Mouse (Mus musculus): Measurements from ENCODE around the gene Pth.
A peak's percentile ranks its signal among the peaks of the same experiment; 100 is the strongest.

The Pth gene

DNA sequence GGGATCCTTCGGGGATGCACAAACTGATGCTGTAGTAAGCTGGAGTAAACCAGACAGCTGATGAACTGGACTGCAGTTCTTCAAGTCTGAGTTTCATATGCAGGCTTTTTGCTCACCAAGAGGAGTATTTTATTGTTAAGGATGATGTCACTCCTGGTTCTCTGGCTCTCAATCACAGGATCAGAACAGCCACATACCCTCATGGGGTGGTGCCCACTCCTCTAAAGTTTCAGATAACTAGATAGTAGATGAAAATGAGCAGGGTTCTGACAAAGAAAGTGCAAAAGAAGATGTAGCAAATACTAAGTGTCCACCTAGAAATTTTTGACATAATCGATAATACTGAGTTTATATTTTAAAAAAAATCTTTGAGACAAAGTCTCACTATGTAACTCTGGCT, at the start of gene Pth:
Gene Pth, minus strand, starts transcription at position 101 of the 400 bp plus-strand sequence.
- no peak for DNase-seq (ENCODE audit: low spot score in 2 of 2)

GRCm38 (mm10) chr7:113436312-113436711, 47.9 kb upstream of the Pth start:
- no peak for DNase-seq (ENCODE audit: low spot score in 2 of 2)

DNA sequence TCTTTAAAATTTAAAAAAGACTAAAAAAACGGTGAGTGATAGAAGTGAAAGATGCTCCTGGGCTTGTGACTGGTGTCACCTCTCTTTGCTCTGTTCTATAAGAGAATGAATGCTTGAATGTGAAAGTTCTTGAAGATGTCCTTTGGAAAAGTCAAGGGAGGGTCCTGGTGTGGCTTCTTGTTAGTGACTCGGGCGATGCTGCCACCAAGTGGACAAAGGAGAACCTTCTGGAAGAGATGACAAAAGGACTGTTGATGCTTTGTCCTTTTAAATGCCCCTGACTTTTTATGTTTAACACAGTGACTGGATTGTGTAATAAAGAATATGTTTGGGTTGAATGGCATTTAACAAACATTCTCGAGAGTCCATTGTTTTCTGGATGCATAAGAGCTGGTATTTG, 45.9 kb upstream of the Pth start:
- DNase-seq (ENCODE audit: low spot score in 2 of 2), result peak in 1 of 2 experiments; percentile 24

DNA sequence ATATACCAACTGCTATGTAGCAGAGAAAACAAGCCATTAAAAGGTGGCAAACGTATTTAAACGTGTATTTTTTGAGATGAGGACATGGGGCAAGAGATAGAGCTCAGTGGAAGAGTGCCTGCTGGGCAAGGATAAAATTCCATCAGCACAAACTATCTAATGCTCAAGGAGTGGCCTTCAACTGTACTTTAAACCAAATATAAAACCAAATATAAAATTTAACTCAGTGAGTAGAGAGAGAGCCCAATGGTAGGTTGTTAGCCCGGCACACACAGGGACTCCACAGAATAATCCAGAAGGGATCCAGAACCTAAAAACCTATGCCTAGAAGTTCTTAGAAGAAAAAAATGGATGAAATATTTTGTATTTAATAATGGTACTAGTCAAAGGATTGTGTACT, 45.1 kb upstream of the Pth start:
- no peak for DNase-seq (ENCODE audit: low spot score in 2 of 2)

DNA sequence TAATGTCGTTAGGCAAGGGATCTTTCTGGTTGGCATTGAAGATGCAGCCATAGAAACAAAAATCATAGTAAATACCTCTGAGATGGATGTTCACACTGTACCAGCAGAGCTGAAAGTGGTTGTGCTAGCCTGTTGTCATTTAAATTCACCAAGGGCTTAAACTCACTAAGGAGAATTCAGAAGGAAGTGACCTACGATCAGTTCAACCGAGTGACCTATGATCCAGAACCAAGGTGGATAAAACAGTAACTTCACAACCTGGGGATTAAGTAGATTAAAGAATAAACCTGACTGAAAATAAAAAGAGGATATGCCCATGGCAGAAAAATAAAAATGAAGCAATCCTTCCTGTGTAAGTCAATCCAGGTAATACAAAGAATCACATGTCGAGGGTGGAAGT, 44.5 kb upstream of the Pth start:
- DNase-seq (ENCODE audit: low spot score in 2 of 2), result no peak

GRCm38 (mm10) chr7:113420771-113421170, 32.4 kb upstream of the Pth start:
- no peak for DNase-seq (ENCODE audit: low spot score in 2 of 2)

GRCm38 (mm10) chr7:113419070-113419782, 30.9 kb upstream of the Pth start:
- no peak for DNase-seq (ENCODE audit: low spot score in 2 of 2)

DNA sequence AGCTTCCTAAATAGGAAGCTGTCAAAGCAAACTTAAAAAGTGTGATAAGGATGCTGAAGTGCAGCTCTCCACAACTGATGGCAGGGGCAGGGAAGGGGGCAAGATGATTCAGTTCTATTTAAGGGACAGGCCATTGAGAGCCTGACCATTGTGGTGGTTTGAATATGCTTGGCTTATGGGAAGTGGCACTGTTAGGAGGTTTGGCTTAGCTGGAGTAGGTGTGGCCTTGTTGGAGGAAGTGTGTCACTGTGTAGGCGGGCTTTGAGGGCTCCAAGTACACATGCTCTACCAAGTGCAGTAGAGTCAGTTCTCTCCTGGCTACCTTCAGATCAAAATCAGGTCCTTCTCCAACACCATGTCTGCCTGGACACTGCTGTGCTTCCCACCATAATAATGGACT, 28.2 kb upstream of the Pth start:
- no peak for DNase-seq (ENCODE audit: low spot score in 2 of 2)

DNA sequence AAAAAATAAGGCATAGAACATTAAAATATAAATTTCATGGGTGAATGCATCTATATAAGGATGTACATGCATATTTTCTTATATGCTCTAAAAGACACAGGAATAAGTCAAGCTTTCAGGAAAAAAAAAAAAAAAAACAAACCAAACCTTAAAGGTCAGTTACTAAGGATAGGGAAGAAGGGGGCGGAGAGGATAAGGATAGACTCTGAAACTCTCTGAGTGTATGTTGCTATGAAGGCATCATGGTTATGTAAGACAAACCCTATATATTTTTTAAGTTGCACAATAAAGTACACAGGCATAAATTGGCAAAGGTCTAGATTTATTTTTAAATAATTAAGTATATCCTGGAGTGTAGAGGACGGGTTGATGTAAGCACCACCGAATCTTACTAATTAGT, 26.9 kb upstream of the Pth start:
- no peak for DNase-seq (ENCODE audit: low spot score in 2 of 2)

- no peak for DNase-seq (ENCODE audit: low spot score in 2 of 2)
Measured at GRCm38 (mm10) chr7:113408712-113409111, 20.3 kb upstream of the Pth start.

DNA sequence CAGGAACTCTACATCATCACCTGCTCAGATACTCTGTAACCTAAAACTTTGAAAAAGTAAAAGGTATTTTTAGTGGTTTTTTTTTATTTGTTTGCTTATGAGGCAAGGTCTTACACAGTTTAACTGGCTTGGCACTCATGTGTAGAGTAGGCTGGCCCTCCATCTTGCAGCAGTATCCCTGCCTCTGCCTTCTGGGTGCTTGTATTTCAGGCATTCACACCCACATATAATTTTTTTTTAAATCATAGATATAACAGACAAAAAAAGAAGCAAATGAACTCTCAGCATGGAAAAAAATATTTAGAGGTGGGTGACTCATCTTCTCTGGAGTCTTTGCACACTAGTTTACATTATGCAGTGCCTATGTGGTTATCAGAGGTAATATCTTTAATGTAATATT, 9.7 kb upstream of the Pth start:
- no peak for DNase-seq (ENCODE audit: low spot score in 2 of 2)

DNA sequence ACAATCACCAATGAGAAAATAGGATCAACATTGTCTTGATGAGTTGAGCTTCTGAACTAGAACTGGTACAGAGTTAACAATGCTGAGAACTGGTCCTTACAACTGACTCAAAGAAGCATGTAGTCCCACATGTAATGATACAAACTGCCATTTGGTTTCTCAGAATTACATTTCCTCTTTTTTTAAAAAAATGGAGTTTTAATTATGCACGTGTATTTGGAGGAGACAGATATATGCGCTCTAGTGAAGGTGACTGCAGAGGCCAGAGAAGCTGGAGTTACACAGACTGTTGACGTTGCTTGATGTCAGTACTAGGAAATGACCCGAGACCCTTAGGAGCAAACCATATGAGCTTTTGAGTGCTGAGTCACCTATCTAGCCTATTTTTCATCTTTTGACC, 8.3 kb upstream of the Pth start:
- DNase-seq (ENCODE audit: low spot score in 2 of 2), result no peak

- no peak for DNase-seq (ENCODE audit: low spot score in 2 of 2)
Measured at GRCm38 (mm10) chr7:113391619-113392018, 3.2 kb upstream of the Pth start.

- DNase-seq (ENCODE audit: low spot score in 2 of 2), result peak; percentile 45 to 48
Measured at GRCm38 (mm10) chr7:113377875-113378658, 10.3 kb downstream of the Pth start.

- DNase-seq (ENCODE audit: low spot score in 2 of 2), result no peak
Measured at GRCm38 (mm10) chr7:113372682-113373081, 15.7 kb downstream of the Pth start.

DNA sequence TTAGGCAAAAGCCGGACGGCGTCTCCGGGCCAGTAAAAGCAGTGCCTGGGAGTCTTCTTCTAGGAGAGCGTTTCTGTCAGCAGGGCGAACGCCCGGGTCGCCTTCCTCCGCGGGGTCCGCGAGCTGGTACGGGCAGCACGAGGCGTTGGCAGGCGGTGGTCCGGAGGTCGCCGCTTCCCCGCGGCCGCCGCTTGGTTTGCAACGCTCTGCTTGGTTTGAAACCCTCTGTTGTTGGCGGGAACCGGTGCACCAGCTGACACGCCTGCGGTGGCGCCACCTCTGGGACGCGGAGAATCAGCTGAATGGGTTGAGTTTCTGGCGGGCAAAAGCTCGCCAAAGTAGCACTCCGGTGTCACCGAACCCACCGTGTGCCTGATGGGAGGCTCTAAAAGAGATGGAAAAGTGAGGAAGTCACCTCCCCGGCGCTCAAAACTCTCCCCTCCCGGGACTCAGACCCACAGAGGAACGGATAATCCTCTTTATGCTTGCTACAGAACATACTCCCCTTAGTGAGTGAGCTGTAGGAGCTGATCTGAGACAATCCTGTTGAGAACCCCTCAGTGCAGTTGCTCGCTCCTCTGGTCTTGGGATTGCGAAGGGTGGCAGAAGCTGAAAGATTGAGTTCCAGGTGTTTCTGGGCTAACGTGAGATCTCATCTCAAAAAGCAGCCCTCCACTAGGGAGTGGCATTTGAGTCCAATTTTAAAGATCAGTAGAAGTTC, 18.6 kb downstream of the Pth start:
- DNase-seq (ENCODE audit: low spot score in 2 of 2), result peak; percentile 53 to 74

- DNase-seq (ENCODE audit: low spot score in 2 of 2), result peak; percentile 92 to 97
Measured at GRCm38 (mm10) chr7:113368746-113369619, 19.4 kb downstream of the Pth start, which contains the start of gene Btbd10. Gene Btbd10 (minus strand): TSS chr7:113369392.

DNA sequence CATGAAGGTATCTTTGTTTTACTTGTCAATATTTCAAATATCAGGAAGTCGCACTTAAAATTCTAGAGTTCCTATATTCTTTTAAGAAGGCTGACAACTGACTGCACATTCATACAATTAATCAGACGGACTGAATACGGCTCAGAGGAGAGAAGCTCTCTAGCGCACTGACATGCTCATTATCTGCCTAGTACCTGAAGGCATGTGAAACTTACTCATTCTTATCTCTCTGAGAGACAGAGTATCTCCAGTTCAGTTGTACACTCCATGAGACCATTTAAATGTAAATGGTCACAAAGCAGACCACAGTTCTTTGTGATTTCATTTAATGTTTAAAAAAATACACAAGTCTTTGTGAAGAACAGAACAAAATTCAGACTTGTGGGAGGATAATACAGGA, 20.9 kb downstream of the Pth start:
- DNase-seq (ENCODE audit: low spot score in 2 of 2), result no peak

GRCm38 (mm10) chr7:113349089-113349488, 39.3 kb downstream of the Pth start:
- DNase-seq (ENCODE audit: low spot score in 2 of 2), result no peak

DNA sequence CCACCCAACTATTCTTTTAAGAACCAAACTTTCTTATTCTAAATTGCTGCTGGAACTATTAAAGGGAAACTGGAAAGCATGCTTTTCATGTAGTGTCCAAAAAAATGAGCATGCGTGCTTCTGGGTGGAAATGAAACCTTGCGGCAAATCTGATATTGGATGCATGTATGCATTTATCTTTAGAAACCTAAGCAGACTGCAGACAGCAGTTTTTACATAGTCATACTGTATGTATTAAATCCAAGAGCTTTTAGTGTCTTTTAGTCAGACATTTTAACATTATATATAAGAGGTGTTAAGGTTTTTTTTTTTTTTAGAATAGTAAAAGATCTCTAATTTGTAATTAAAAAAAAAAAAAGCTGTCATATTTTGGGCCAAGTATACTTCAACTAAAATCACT, 40.7 kb downstream of the Pth start:
- no peak for DNase-seq (ENCODE audit: low spot score in 2 of 2)

- peak; percentile 45 to 73 for DNase-seq (ENCODE audit: low spot score in 2 of 2)
Measured at GRCm38 (mm10) chr7:113347271-113347670, 41.1 kb downstream of the Pth start.
